Mouse (Mus musculus) CH12.LX (cell line): ENCODE data around the gene Foxd3. TPM values are rescaled to one million over a fixed set of nuclear protein-coding genes. Genes with fewer than 3 reads are reported as not detected.

ENCODE experiments used
- DNase-seq: peaks from one replicate; pipeline ENCODE4 v3.0.0-alpha.2; 2013; ENCODE audit errors: extremely low read depth
- H3K27ac ChIP-seq: 2 replicates; pipeline ENCODE4 v1.5.1; 2012; ENCODE audit warnings: low read depth, mild to moderate bottlenecking, control low read depth, moderate library complexity; ENCODE audit not compliant: insufficient read depth
- H3K27me3 ChIP-seq: replicated peaks from 2 replicates; pipeline ENCODE3; 2012; ENCODE audit warnings: inconsistent platforms
- H3K36me3 ChIP-seq, 2 experiments: replicated peaks in 1 of 2; 2 replicates each; pipeline versions ENCODE3 to v1.6.1; 2012; ENCODE audit warnings: inconsistent platforms in 1 of 2, low read length in 1 of 2, mild to moderate bottlenecking in 1 of 2, mixed read lengths in 1 of 2, moderate library complexity in 1 of 2; ENCODE audit not compliant: control insufficient read depth in 1 of 2, insufficient read depth in 1 of 2
- H3K4me1 ChIP-seq, 2 experiments: 2 replicates each; pipeline ENCODE4 v1.6.1; 2012; ENCODE audit warnings: inconsistent platforms in 1 of 2, moderate library complexity in 1 of 2; ENCODE audit not compliant: insufficient read depth in 2 of 2, control insufficient read depth in 1 of 2
- H3K4me2 ChIP-seq: 2 replicates; pipeline ENCODE4 v1.6.1; 2012; ENCODE audit warnings: low read depth, mild to moderate bottlenecking, control low read depth; ENCODE audit not compliant: poor library complexity, insufficient read depth, severe bottlenecking
- H3K4me3 ChIP-seq, 3 experiments: fragments of 150-350 bp in 1 of 3; sonication (generic) in 1 of 3; replicated peaks in 1 of 3; 2 replicates each; pipeline versions ENCODE3 to v1.5.1; 2011 to 2012; ENCODE audit warnings: low read depth in 2 of 3, low read length in 2 of 3, mild to moderate bottlenecking in 2 of 3, moderate library complexity in 2 of 3, control low read depth in 1 of 3, improper control_type of control experiment in 1 of 3, inconsistent platforms in 1 of 3, mixed read lengths in 1 of 3; ENCODE audit not compliant: poor library complexity in 1 of 3
- H3K79me2 ChIP-seq: replicated peaks from 2 replicates; pipeline ENCODE4 v1.6.1; 2012; ENCODE audit warnings: mild to moderate bottlenecking, moderate library complexity; ENCODE audit not compliant: control insufficient read depth, poor library complexity, insufficient read depth, severe bottlenecking; ENCODE audit errors: extremely low read depth
- H3K9ac ChIP-seq: 2 replicates; pipeline ENCODE4 v1.6.1; 2012; ENCODE audit warnings: low read depth, mild to moderate bottlenecking, control low read depth, moderate library complexity; ENCODE audit not compliant: insufficient read depth
- H3K9me3 ChIP-seq: replicated peaks from 2 replicates; pipeline ENCODE3; 2012; ENCODE audit warnings: low read length, inconsistent platforms, mixed read lengths
- BHLHE40 ChIP-seq: IDR thresholded peaks from 2 replicates; pipeline ENCODE4 v1.6.1; 2011; ENCODE audit warnings: mild to moderate bottlenecking, low read depth, low read length, improper control_type of control experiment
- CHD2 ChIP-seq: IDR thresholded peaks from 2 replicates; pipeline ENCODE4 v1.6.1; 2011; ENCODE audit warnings: low read length, improper control_type of control experiment
- CTCF ChIP-seq, 2 experiments: IDR thresholded peaks in 1 of 2; conservative IDR thresholded peaks in 1 of 2; 2 replicates each; pipeline ENCODE4 v1.5.1; 2011 to 2012; ENCODE audit warnings: low read depth in 2 of 2, low read length in 2 of 2, improper control_type of control experiment in 1 of 2, inconsistent platforms in 1 of 2, mild to moderate bottlenecking in 1 of 2, moderate library complexity in 1 of 2
- ELF1 ChIP-seq: IDR thresholded peaks from 2 replicates; pipeline ENCODE4 v1.6.1; 2014; ENCODE audit warnings: low read depth, mild to moderate bottlenecking, inconsistent platforms, low read length, improper control_type of control experiment
- EP300 ChIP-seq: IDR thresholded peaks from 2 replicates; pipeline ENCODE4 v1.6.1; 2011; ENCODE audit warnings: low read length, improper control_type of control experiment
- ETS1 ChIP-seq: conservative IDR thresholded peaks from 2 replicates; pipeline ENCODE4 v1.6.1; 2012; ENCODE audit warnings: low read depth, mild to moderate bottlenecking, inconsistent platforms, low read length, improper control_type of control experiment, moderate library complexity
- HCFC1 ChIP-seq: IDR thresholded peaks from 2 replicates; pipeline ENCODE4 v1.6.1; 2012; ENCODE audit warnings: low read depth, mild to moderate bottlenecking, inconsistent platforms, low read length, improper control_type of control experiment
- IRF4 ChIP-seq: IDR thresholded peaks from 2 replicates; pipeline ENCODE4 v1.6.1; 2014; ENCODE audit warnings: low read depth, mild to moderate bottlenecking, inconsistent platforms, low read length, improper control_type of control experiment
- JUN ChIP-seq: IDR thresholded peaks from 2 replicates; pipeline ENCODE4 v1.6.1; 2011; ENCODE audit warnings: low read depth, mild to moderate bottlenecking, low read length, improper control_type of control experiment, moderate library complexity; ENCODE audit not compliant: insufficient read depth
- JUND ChIP-seq: conservative IDR thresholded peaks from 2 replicates; pipeline ENCODE4 v1.6.1; 2011; ENCODE audit warnings: low read depth, low read length, improper control_type of control experiment
- MAX ChIP-seq: IDR thresholded peaks from 2 replicates; pipeline ENCODE4 v1.6.1; 2011; ENCODE audit warnings: low read length, improper control_type of control experiment
- MAZ ChIP-seq: IDR thresholded peaks from 2 replicates; pipeline ENCODE4 v1.6.1; 2012; ENCODE audit warnings: low read depth, mild to moderate bottlenecking, inconsistent platforms, low read length, improper control_type of control experiment, moderate library complexity
- MYC ChIP-seq: IDR thresholded peaks from 2 replicates; pipeline ENCODE4 v1.6.1; 2011; ENCODE audit warnings: low read depth, mild to moderate bottlenecking, improper control_type of control experiment, low read length
- POLR2AphosphoS2 ChIP-seq: IDR thresholded peaks from 2 replicates; pipeline ENCODE4 v1.6.1; 2011; ENCODE audit warnings: low read depth, low read length, improper control_type of control experiment
- RAD21 ChIP-seq: IDR thresholded peaks from 2 replicates; pipeline ENCODE4 v1.6.1; 2011; ENCODE audit warnings: low read depth, mild to moderate bottlenecking, low read length, improper control_type of control experiment, moderate library complexity
- SIN3A ChIP-seq: IDR thresholded peaks from 2 replicates; pipeline ENCODE4 v1.6.1; 2012; ENCODE audit warnings: low read length, improper control_type of control experiment, inconsistent platforms
- SMC3 ChIP-seq: IDR thresholded peaks from 2 replicates; pipeline ENCODE4 v1.6.1; 2011; ENCODE audit warnings: low read depth, low read length, improper control_type of control experiment
- TBP ChIP-seq: conservative IDR thresholded peaks from 2 replicates; pipeline ENCODE4 v1.6.1; 2011; ENCODE audit warnings: low read depth, low read length, improper control_type of control experiment
- TCF12 ChIP-seq: IDR thresholded peaks from 2 replicates; pipeline ENCODE4 v1.6.1; 2014; ENCODE audit warnings: low read depth, mild to moderate bottlenecking, inconsistent platforms, low read length, improper control_type of control experiment
- USF2 ChIP-seq: conservative IDR thresholded peaks from 2 replicates; pipeline ENCODE4 v1.6.1; 2011; ENCODE audit warnings: low read depth, low read length, improper control_type of control experiment
- ZC3H11A ChIP-seq: IDR thresholded peaks from 2 replicates; pipeline ENCODE4 v1.6.1; 2012; ENCODE audit warnings: low read depth, mild to moderate bottlenecking, inconsistent platforms, low read length, improper control_type of control experiment
- ZKSCAN1 ChIP-seq: IDR thresholded peaks from 2 replicates; pipeline ENCODE4 v1.6.1; 2012; ENCODE audit warnings: low read depth, inconsistent platforms, low read length, improper control_type of control experiment, borderline replicate concordance
- ZMIZ1 ChIP-seq: IDR thresholded peaks from 2 replicates; pipeline ENCODE4 v1.6.1; 2012; ENCODE audit warnings: low read depth, mild to moderate bottlenecking, inconsistent platforms, low read length, improper control_type of control experiment
- ZNF384 ChIP-seq: IDR thresholded peaks from 2 replicates; pipeline ENCODE4 v1.6.1; 2012; ENCODE audit warnings: low read depth, low read length, improper control_type of control experiment, inconsistent platforms
- dilution Hi-C: fragments of 300-500 bp; cut with MboI; formaldehyde crosslinking; loops from 2 replicates; pipeline ENCODE4 v1.14.3; 2020; ENCODE audit warnings: low sequenced_read_pairs; ENCODE audit not compliant: extremely low pct_unique_long_range_greater_than_20kb, extremely low pct_ligation_motif_present
- in situ Hi-C: fragments of 300-500 bp; cut with MboI; formaldehyde crosslinking; loops from 3 replicates; pipeline ENCODE4 v1.14.3; 2019; ENCODE audit warnings: low sequenced_read_pairs, low pct_ligation_motif_present, low pct_unique_long_range_greater_than_20kb, mixed read lengths
- polyA plus RNA-seq: library from polyadenylated mRNA; unstranded; fragments of >175 nt; gene quantifications from 2 replicates; pipeline ENCODE4 v1.2.1, GENCODE M21; 2012; ENCODE audit warnings: low read depth; ENCODE audit not compliant: insufficient read length
- total RNA-seq, 2 experiments: library from RNA; depleted of rRNA; stranded (reverse); fragments of 300-350 nt in 1 of 2; fragments of >200 nt in 1 of 2; gene quantifications; 2 replicates each; pipeline ENCODE4 v1.2.3; 2012 to 2014

Foxd3 gene
- not detected in 2 replicates for total RNA-seq (2012; rRNA removed)
- not detected in 2 replicates for total RNA-seq (2014; rRNA removed)
- not detected in 2 replicates for polyA plus RNA-seq

- no peak within 1 kb of the TSS for H3K9ac ChIP-seq
- DNase-seq = no peak
- no peaks in the 10 kb centered on the region for H3K27me3 ChIP-seq
Measured at GRCm38 (mm10) chr4:99655937-99656604, at the start of gene Foxd3. Foxd3 (plus strand) TSS chr4:99656299.

GRCm38 (mm10) chr4:99612156-99612555, 43.9 kb upstream of the Foxd3 start:
- no peak overlapping the region for H3K4me3 ChIP-seq
- H3K27me3 ChIP-seq = no peaks in the 10 kb centered on the region
- in situ Hi-C loops (no loop called here), dilution Hi-C loops (no loop called here)
- TF ChIP-seq POLR2AphosphoS2 = no peak
- no peak for TF ChIP-seq ZNF384
- no peak for TF ChIP-seq SMC3
- TF ChIP-seq RAD21 = no peak
- no peak for TF ChIP-seq JUND
- TF ChIP-seq TCF12 = no peak
- TF ChIP-seq ZKSCAN1 = no peak
- TF ChIP-seq IRF4 = no peak
- TF ChIP-seq MAZ = no peak
- no peak for TF ChIP-seq JUN
- TF ChIP-seq EP300 = no peak
- TF ChIP-seq MYC = no peak
- no peak for TF ChIP-seq ZMIZ1
- no peak for TF ChIP-seq USF2
- no peak overlapping the region for H3K9ac ChIP-seq
- peaks cover 35% of the 10 kb centered on the region for H3K9me3 ChIP-seq
- no peak for DNase-seq
- no peak overlapping the region for H3K4me2 ChIP-seq
- H3K27ac ChIP-seq = no peak overlapping the region
- no peaks in the 10 kb centered on the region for H3K36me3 ChIP-seq
- H3K79me2 ChIP-seq = no peaks in the 10 kb centered on the region
- H3K4me1 ChIP-seq = no peaks in the 10 kb centered on the region

More at GRCm38 (mm10) chr4:99655937-99656604, at the start of gene Foxd3:
- Histone ChIP-seq H3K9me3 (peaks cover 68% of the 10 kb centered on the region), H3K4me2 (no peak within 1 kb of the TSS), H3K4me3 (peak within 1 kb of the TSS in 1 of 3 experiments; percentile 7), H3K79me2 (no peaks in the 10 kb centered on the region), H3K36me3 (no peaks in the 10 kb centered on the region), H3K4me1 (no peaks in the 10 kb centered on the region), H3K27ac (no peak within 1 kb of the TSS)
- in situ Hi-C loops = no loop called here
- TF ChIP-seq SIN3A (no peak), ETS1 (no peak), CHD2 (no peak), HCFC1 (no peak), JUN (no peak), ZC3H11A (no peak), CTCF (conservative IDR thresholded peaks at IDR 0.05 in 1 of 2, IDR thresholded peaks at IDR 0.05 in 1 of 2; ENCODE audit: low read depth in 2 of 2, low read length in 2 of 2) (no peak), MAX (no peak), TBP (no peak), IRF4 (no peak), POLR2AphosphoS2 (no peak), ZMIZ1 (no peak), JUND (no peak), BHLHE40 (no peak), ELF1 (no peak)
- dilution Hi-C loops = no loop called here
